Mouse (Mus musculus) heart, embryonic 16.5 days (tissue): ENCODE results near the gene Lsr. TPM values are rescaled to one million over a fixed set of nuclear protein-coding genes. Genes with fewer than 3 reads are reported as not detected.
A peak's percentile ranks its signal among the peaks of the same experiment; 100 is the strongest.
"Not testable (repeated sequence)": the region's sequence is repeated elsewhere in the genome, so short reads cannot be mapped to it uniquely, and the experiment has no call there.

Experiments used
- ATAC-seq: fragments of 200-750 bp; cut with Nextera tagmentation; replicated peaks from 2 replicates; pipeline ENCODE4 v1.8.0; 2017; ENCODE audit warnings: moderate number of reproducible peaks; ENCODE audit not compliant: insufficient read depth, low FRiP score; ENCODE audit errors: extremely low read depth
- H3K27ac ChIP-seq: fragments of 300-500 bp; sonication (generic); 2 replicates; pipeline ENCODE4 v1.5.1; 2014; ENCODE audit warnings: mild to moderate bottlenecking, low read length, control low read depth, moderate library complexity
- H3K27me3 ChIP-seq: fragments of 300-500 bp; sonication (generic); 2 replicates; pipeline ENCODE4 v1.6.1; 2014; ENCODE audit warnings: low read length, mixed read lengths; ENCODE audit not compliant: control insufficient read depth, insufficient read depth
- H3K36me3 ChIP-seq: fragments of 300-500 bp; sonication (generic); 2 replicates; pipeline ENCODE4 v1.6.1; 2014; ENCODE audit not compliant: control insufficient read depth, insufficient read depth
- H3K4me1 ChIP-seq: fragments of 300-500 bp; sonication (generic); 2 replicates; pipeline ENCODE4 v1.6.1; 2014; ENCODE audit warnings: low read length, mixed read lengths; ENCODE audit not compliant: control insufficient read depth, insufficient read depth
- H3K4me2 ChIP-seq: fragments of 300-500 bp; sonication (generic); 2 replicates; pipeline ENCODE4 v1.6.1; 2014; ENCODE audit warnings: low read depth, mild to moderate bottlenecking, control low read depth, low read length
- H3K4me3 ChIP-seq: fragments of 300-500 bp; sonication (generic); 2 replicates; pipeline ENCODE4 v1.5.1; 2014; ENCODE audit warnings: mild to moderate bottlenecking, control low read depth, low read length
- H3K9ac ChIP-seq: fragments of 300-500 bp; sonication (generic); 2 replicates; pipeline ENCODE4 v1.6.1; 2014; ENCODE audit warnings: low read length, control low read depth
- H3K9me3 ChIP-seq: fragments of 300-500 bp; sonication (generic); replicated peaks from 2 replicates; pipeline ENCODE4 v1.6.1; 2016; ENCODE audit warnings: low read length; ENCODE audit not compliant: control insufficient read depth
- WGBS: fragments of 180-500 bp; shearing (Covaris S2); extraction: QIAGEN DNeasy Blood & Tissue Kit; methylation state at CpG from one replicate; pipeline ENCODE4 v1.1.7; 2014; 5-methylcytosine and 5-hydroxymethylcytosine counted together
- polyA plus RNA-seq: library from polyadenylated mRNA; unstranded; fragments of >200 nt; fragmentation: Nextera tagmentation; extraction: Ambion mirVana; gene quantifications from 2 replicates; pipeline ENCODE4 v1.2.1, GENCODE M21; 2015

The Lsr gene
- polyA plus RNA-seq, 1 experiment from 2014 or later, result 10.8 TPM

DNA sequence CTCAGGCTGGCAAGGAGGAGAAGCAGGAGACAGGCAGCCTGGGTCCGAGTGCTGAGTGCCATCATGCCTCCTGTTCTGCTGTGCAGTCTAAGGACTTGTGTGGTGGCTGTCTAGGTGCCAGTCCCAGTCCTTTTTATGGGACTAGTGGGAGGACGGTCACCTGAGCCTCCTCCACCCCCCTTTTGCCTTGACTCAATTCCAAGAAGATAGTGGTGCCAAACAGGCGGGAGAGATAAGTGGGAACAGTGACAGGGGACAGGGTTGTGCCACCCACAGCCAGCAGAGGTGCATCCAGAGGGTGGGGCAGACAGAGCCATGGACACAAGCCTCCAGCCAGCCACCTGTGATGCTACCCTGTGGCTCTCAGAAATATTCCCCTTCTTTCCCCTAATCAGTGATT lies 49.2 kb downstream of the Lsr start:
- no peak for ATAC-seq
- Histone ChIP-seq H3K27me3 (no peaks in the 10 kb centered on the region), H3K9ac (no peak overlapping the region), H3K4me3 (no peak overlapping the region), H3K4me1 (no peaks in the 10 kb centered on the region), H3K36me3 (no peaks in the 10 kb centered on the region), H3K4me2 (no peak overlapping the region), H3K9me3 (no peaks in the 10 kb centered on the region), H3K27ac (no peak overlapping the region)
- WGBS, result 42% methylated on average over 3 of the region's 3 CpGs

GRCm38 (mm10) chr7:30922490-30922889 lies 50.8 kb downstream of the Lsr start:
- H3K4me2 ChIP-seq, H3K27ac ChIP-seq, H3K9ac ChIP-seq, H3K9me3 ChIP-seq, H3K36me3 ChIP-seq, H3K4me3 ChIP-seq, H3K4me1 ChIP-seq, H3K27me3 ChIP-seq, ATAC-seq: not testable (repeated sequence)
- 34% methylated on average over 3 of the region's 3 CpGs for whole genome bisulfite sequencing

- Histone ChIP-seq H3K9ac (no peak overlapping the region), H3K9me3 (no peaks in the 10 kb centered on the region), H3K27ac (no peak overlapping the region), H3K36me3 (no peaks in the 10 kb centered on the region), H3K4me3 (no peak overlapping the region), H3K4me1 (no peaks in the 10 kb centered on the region), H3K27me3 (no peaks in the 10 kb centered on the region; the same call in 1 of the 2 replicates), H3K4me2 (no peak overlapping the region)
- no peak for ATAC-seq
- WGBS, result 57% methylated on average over 3 of the region's 3 CpGs
These were observed 53.0 kb downstream of the Lsr start for GRCm38 (mm10) chr7:30920217-30920616.

GRCm38 (mm10) chr7:30917219-30917618 lies 56.0 kb downstream of the Lsr start:
- Histone ChIP-seq H3K4me3 (no peak overlapping the region), H3K4me2 (no peak overlapping the region), H3K9me3 (no peaks in the 10 kb centered on the region), H3K4me1 (no peaks in the 10 kb centered on the region; the same call in 1 of the 2 replicates), H3K9ac (no peak overlapping the region), H3K27ac (no peak overlapping the region), H3K36me3 (no peaks in the 10 kb centered on the region), H3K27me3 (no peaks in the 10 kb centered on the region; the same call in 1 of the 2 replicates)
- ATAC-seq, result no peak
- WGBS, result 49% methylated on average over 4 of the region's 4 CpGs

- no peak overlapping the region for H3K4me2 ChIP-seq
- H3K4me3 ChIP-seq, result no peak overlapping the region
- H3K4me1 ChIP-seq, result no peaks in the 10 kb centered on the region; the same call in 1 of the 2 replicates
- no peak overlapping the region for H3K27ac ChIP-seq
- H3K27me3 ChIP-seq, result no peaks in the 10 kb centered on the region; the same call in 1 of the 2 replicates
- no peak overlapping the region for H3K9ac ChIP-seq
- ATAC-seq, result no peak
- no peaks in the 10 kb centered on the region for H3K36me3 ChIP-seq
- 35% methylated on average over 6 of the region's 6 CpGs for WGBS
- H3K9me3 ChIP-seq, result no peaks in the 10 kb centered on the region
These were observed 56.6 kb downstream of the Lsr start for GRCm38 (mm10) chr7:30916713-30917112.

- Histone ChIP-seq H3K9ac (no peak within 1 kb of the TSS), H3K4me2 (no peak within 1 kb of the TSS), H3K27ac (no peak within 1 kb of the TSS), H3K4me1 (no peaks in the 10 kb centered on the region; the same call in 1 of the 2 replicates), H3K4me3 (no peak within 1 kb of the TSS), H3K9me3 (no peaks in the 10 kb centered on the region), H3K27me3 (no peaks in the 10 kb centered on the region; the same call in 1 of the 2 replicates), H3K36me3 (no peaks in the 10 kb centered on the region)
- ATAC-seq, result no peak
- WGBS, result 70% methylated on average over 8 of the region's 8 CpGs
These were observed 58.5 kb downstream of the Lsr start, which contains the start of gene Mag for GRCm38 (mm10) chr7:30914732-30915131. Gene Mag, minus strand, starts transcription at chr7:30914873.

- no peak overlapping the region for H3K4me2 ChIP-seq
- peaks cover 18% of the 10 kb centered on the region for H3K27me3 ChIP-seq
- no peak for ATAC-seq
- no peak overlapping the region for H3K4me3 ChIP-seq
- H3K9ac ChIP-seq, result no peak overlapping the region
- no peak overlapping the region for H3K27ac ChIP-seq
- no peaks in the 10 kb centered on the region for H3K9me3 ChIP-seq
- H3K36me3 ChIP-seq, result no peaks in the 10 kb centered on the region
- H3K4me1 ChIP-seq, result no peaks in the 10 kb centered on the region; the same call in 1 of the 2 replicates
- WGBS, result 77% methylated on average over 6 of the region's 6 CpGs
These were observed 63.5 kb downstream of the Lsr start for GRCm38 (mm10) chr7:30909773-30910172.

GRCm38 (mm10) chr7:30908992-30909431 lies 64.3 kb downstream of the Lsr start:
- Histone ChIP-seq H3K9me3 (no peaks in the 10 kb centered on the region), H3K4me3 (no peak overlapping the region; the same call in 1 of the 2 replicates), H3K27ac (no peak overlapping the region), H3K36me3 (no peaks in the 10 kb centered on the region), H3K27me3 (peaks cover 18% of the 10 kb centered on the region), H3K9ac (no peak overlapping the region), H3K4me1 (no peaks in the 10 kb centered on the region; the same call in 1 of the 2 replicates), H3K4me2 (peak overlapping the region; percentile 50)
- WGBS, result 23% methylated on average over 17 of the region's 17 CpGs
- ATAC-seq, result peak; percentile 52; the same call in 1 of the 2 replicates

DNA sequence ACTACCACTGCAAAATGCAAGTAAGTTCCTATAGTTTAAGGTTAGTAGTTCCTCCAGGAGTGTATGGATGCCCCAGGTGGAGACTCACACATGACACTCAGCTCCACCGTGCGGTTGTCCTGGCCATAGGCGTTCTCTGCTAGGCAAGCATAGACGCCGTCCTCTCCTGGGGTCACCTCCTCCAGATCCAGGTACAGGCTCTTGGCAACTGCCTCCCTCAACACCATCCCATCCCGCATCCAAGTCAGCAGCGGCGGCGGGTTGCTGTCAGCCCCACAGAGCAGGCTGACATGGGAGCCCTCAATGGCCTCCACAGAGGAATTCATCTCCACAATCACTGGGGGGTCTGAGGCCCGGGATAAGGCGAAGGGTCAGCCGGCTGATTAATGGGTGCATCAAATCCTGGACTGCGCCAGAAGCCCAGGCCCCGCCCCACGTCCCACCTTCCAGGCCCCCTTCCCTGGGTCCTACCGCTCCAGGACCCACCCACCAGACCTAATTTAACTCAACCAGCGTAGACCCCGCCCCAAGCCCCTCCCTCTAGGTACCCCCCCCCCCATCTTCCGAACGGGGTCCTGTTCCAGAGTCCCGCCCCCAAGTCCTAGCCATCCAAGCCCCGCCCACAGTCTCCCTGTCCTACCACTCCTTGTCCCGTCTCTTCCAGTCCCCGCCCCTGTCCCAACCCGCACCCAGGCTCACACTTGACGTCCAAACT lies 64.8 kb downstream of the Lsr start:
- Histone ChIP-seq H3K9ac (no peak overlapping the region), H3K4me2 (peak overlapping the region; percentile 50), H3K4me3 (peak overlapping the region; percentile 19; the same call in 1 of the 2 replicates), H3K36me3 (no peaks in the 10 kb centered on the region), H3K27me3 (peaks cover 18% of the 10 kb centered on the region), H3K27ac (no peak overlapping the region), H3K4me1 (no peaks in the 10 kb centered on the region; the same call in 1 of the 2 replicates), H3K9me3 (no peaks in the 10 kb centered on the region)
- 2% methylated on average over 24 of the region's 26 CpGs for WGBS
- no peak for ATAC-seq
